Mouse (Mus musculus) intestine, embryonic 14.5 days (tissue): ENCODE measurements around the gene Rbbp6. TPM values are rescaled to one million over a fixed set of nuclear protein-coding genes. Genes with fewer than 3 reads are reported as not detected.

Experiments
- ATAC-seq: fragments of 200-750 bp; cut with Nextera tagmentation; replicated peaks from 2 replicates; pipeline ENCODE4 v1.8.0; 2017; ENCODE audit warnings: low read depth, moderate number of reproducible peaks, moderate TSS enrichment, moderate library complexity; ENCODE audit not compliant: low FRiP score, low TSS enrichment
- DNase-seq: peaks from one replicate; pipeline ENCODE4 v3.0.0-alpha.2; 2018; ENCODE audit warnings: low spot score
- H3K27ac ChIP-seq: fragments of 300-500 bp; sonication (generic); 2 replicates; pipeline ENCODE4 v1.5.1; 2014; ENCODE audit warnings: low read depth, mild to moderate bottlenecking, control low read depth
- H3K27me3 ChIP-seq: fragments of 300-500 bp; sonication (generic); replicated peaks from 2 replicates; pipeline ENCODE4 v1.6.1; 2014; ENCODE audit warnings: low read length, control low read depth; ENCODE audit not compliant: control insufficient read depth, insufficient read depth
- H3K36me3 ChIP-seq: fragments of 300-500 bp; sonication (generic); 2 replicates; pipeline ENCODE4 v1.6.1; 2014; ENCODE audit warnings: low read length, control low read depth; ENCODE audit not compliant: control insufficient read depth, insufficient read depth
- H3K4me1 ChIP-seq: fragments of 300-500 bp; sonication (generic); replicated peaks from 2 replicates; pipeline ENCODE4 v1.6.1; 2014; ENCODE audit warnings: low read length, control low read depth, mixed read lengths; ENCODE audit not compliant: control insufficient read depth, insufficient read depth
- H3K4me2 ChIP-seq: fragments of 300-500 bp; sonication (generic); 2 replicates; pipeline ENCODE4 v1.6.1; 2014; ENCODE audit warnings: low read length
- H3K4me3 ChIP-seq: fragments of 300-500 bp; sonication (generic); 2 replicates; pipeline ENCODE4 v1.5.1; 2014; ENCODE audit warnings: low read depth, low read length, control low read depth, mixed read lengths
- H3K9ac ChIP-seq: fragments of 300-500 bp; sonication (generic); 2 replicates; pipeline ENCODE4 v1.6.1; 2014; ENCODE audit warnings: mild to moderate bottlenecking, low read length
- H3K9me3 ChIP-seq: fragments of 300-500 bp; sonication (generic); 2 replicates; pipeline ENCODE4 v1.6.1; 2016; ENCODE audit warnings: low read length, control low read depth; ENCODE audit not compliant: control insufficient read depth
- WGBS: fragments of 180-500 bp; shearing (Covaris S2); extraction: QIAGEN DNeasy Blood & Tissue Kit; methylation state at CpG from one replicate; pipeline ENCODE4 v1.1.7; 2014; 5-methylcytosine and 5-hydroxymethylcytosine counted together
- polyA plus RNA-seq: library from polyadenylated mRNA; unstranded; fragments of >200 nt; fragmentation: Nextera tagmentation; extraction: Ambion mirVana; gene quantifications from 2 replicates; pipeline ENCODE4 v1.2.1, GENCODE M21; 2014

Gene Rbbp6
- polyA plus RNA-seq, 1 experiment from 2014 or later, result 30.2 TPM

GRCm38 (mm10) chr7:123017627-123018026 lies 52.1 kb downstream of the Rbbp6 start:
- H3K27me3 ChIP-seq, result no peaks in the 10 kb centered on the region
- H3K36me3 ChIP-seq, result no peaks in the 10 kb centered on the region
- no peak overlapping the region for H3K4me3 ChIP-seq
- H3K27ac ChIP-seq, result no peak overlapping the region
- H3K9ac ChIP-seq, result no peak overlapping the region
- ATAC-seq (no peak), DNase-seq (peak; percentile 80)
- no peak overlapping the region for H3K4me2 ChIP-seq
- no peaks in the 10 kb centered on the region for H3K9me3 ChIP-seq
- no peaks in the 10 kb centered on the region for H3K4me1 ChIP-seq
- 29% methylated on average over 3 of the region's 3 CpGs for WGBS

GRCm38 (mm10) chr7:123025123-123025522 lies 59.6 kb downstream of the Rbbp6 start:
- no peak overlapping the region for H3K9ac ChIP-seq
- no peaks in the 10 kb centered on the region for H3K9me3 ChIP-seq
- H3K4me2 ChIP-seq, result no peak overlapping the region
- H3K4me3 ChIP-seq, result no peak overlapping the region
- ATAC-seq (no peak), DNase-seq (no peak)
- H3K27ac ChIP-seq, result no peak overlapping the region
- no peaks in the 10 kb centered on the region for H3K36me3 ChIP-seq
- WGBS, result 71% methylated on average over 9 of the region's 9 CpGs
- no peaks in the 10 kb centered on the region for H3K4me1 ChIP-seq
- no peaks in the 10 kb centered on the region for H3K27me3 ChIP-seq

GRCm38 (mm10) chr7:123030295-123030694 lies 64.8 kb downstream of the Rbbp6 start:
- Histone ChIP-seq H3K36me3 (no peaks in the 10 kb centered on the region), H3K9ac (no peak overlapping the region), H3K4me3 (peak overlapping the region; percentile 36), H3K27ac (no peak overlapping the region), H3K27me3 (no peaks in the 10 kb centered on the region), H3K4me2 (peak overlapping the region; percentile 86), H3K4me1 (peaks cover 6% of the 10 kb centered on the region), H3K9me3 (no peaks in the 10 kb centered on the region)
- no peak for ATAC-seq
- 13% methylated on average over 13 of the region's 13 CpGs for WGBS
- no peak for DNase-seq

GRCm38 (mm10) chr7:123030709-123031181 lies 65.3 kb downstream of the Rbbp6 start:
- Histone ChIP-seq H3K9me3 (no peaks in the 10 kb centered on the region), H3K27ac (no peak overlapping the region), H3K27me3 (no peaks in the 10 kb centered on the region), H3K4me2 (peak overlapping the region; percentile 86), H3K4me1 (peaks cover 6% of the 10 kb centered on the region), H3K9ac (peak overlapping the region; percentile 25; the same call in 1 of the 2 replicates), H3K4me3 (peak overlapping the region; percentile 36), H3K36me3 (no peaks in the 10 kb centered on the region)
- DNase-seq (peak; percentile 78), ATAC-seq (peak; percentile 77)
- whole genome bisulfite sequencing, result under 1% methylated on average over 20 of the region's 21 CpGs

- Histone ChIP-seq H3K4me3 (peak overlapping the region; percentile 36), H3K4me1 (peaks cover 6% of the 10 kb centered on the region), H3K27me3 (no peaks in the 10 kb centered on the region), H3K9me3 (no peaks in the 10 kb centered on the region), H3K4me2 (peak overlapping the region; percentile 86), H3K27ac (no peak overlapping the region), H3K9ac (0 out of 2 replicates have a peak overlapping the region, but pooled peaks have one; percentile 25), H3K36me3 (no peaks in the 10 kb centered on the region)
- 5% methylated on average over 12 of the region's 12 CpGs for WGBS
- DNase-seq (peak; percentile 60), ATAC-seq (peak; percentile 46)
Measured at GRCm38 (mm10) chr7:123031211-123031743, 65.8 kb downstream of the Rbbp6 start.

DNA sequence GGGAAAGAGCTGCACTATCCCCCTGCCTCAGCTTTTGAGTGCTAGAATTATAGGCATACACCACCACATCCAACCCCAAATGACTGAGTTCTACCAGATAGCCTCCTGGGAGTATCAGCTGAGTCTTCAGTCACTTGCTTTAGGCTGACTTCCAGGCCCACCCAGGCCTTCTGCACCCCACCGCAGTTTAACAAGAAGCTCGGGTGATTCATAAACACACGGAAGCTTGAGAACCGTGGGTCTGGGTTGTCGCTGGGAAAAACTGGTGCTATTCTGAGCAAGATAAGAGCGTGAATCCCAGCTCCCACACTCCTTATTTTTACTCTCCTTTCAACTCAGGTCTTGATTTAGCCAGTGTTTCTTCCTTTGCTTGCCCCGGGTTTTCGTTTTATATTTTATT lies 69.8 kb downstream of the Rbbp6 start:
- Histone ChIP-seq H3K4me1 (peaks cover 5% of the 10 kb centered on the region), H3K36me3 (no peaks in the 10 kb centered on the region), H3K27ac (no peak overlapping the region), H3K9me3 (no peaks in the 10 kb centered on the region), H3K4me3 (no peak overlapping the region), H3K9ac (no peak overlapping the region), H3K4me2 (no peak overlapping the region), H3K27me3 (no peaks in the 10 kb centered on the region)
- DNase-seq, result no peak
- WGBS, result 51% methylated on average over 8 of the region's 8 CpGs
- no peak for ATAC-seq

GRCm38 (mm10) chr7:123039302-123039701 lies 73.8 kb downstream of the Rbbp6 start:
- DNase-seq (no peak), ATAC-seq (no peak)
- no peak overlapping the region for H3K4me2 ChIP-seq
- H3K4me3 ChIP-seq, result no peak overlapping the region
- H3K27ac ChIP-seq, result no peak overlapping the region
- H3K4me1 ChIP-seq, result no peaks in the 10 kb centered on the region
- no peaks in the 10 kb centered on the region for H3K27me3 ChIP-seq
- H3K9ac ChIP-seq, result no peak overlapping the region
- H3K36me3 ChIP-seq, result no peaks in the 10 kb centered on the region
- H3K9me3 ChIP-seq, result no peaks in the 10 kb centered on the region

- no peaks in the 10 kb centered on the region for H3K4me1 ChIP-seq
- no peaks in the 10 kb centered on the region; the same call in 1 of the 2 replicates for H3K9me3 ChIP-seq
- 95% methylated on average over 3 of the region's 3 CpGs for WGBS
- ATAC-seq (no peak), DNase-seq (no peak)
- no peak overlapping the region for H3K27ac ChIP-seq
- no peak overlapping the region for H3K9ac ChIP-seq
- no peak overlapping the region for H3K4me2 ChIP-seq
- H3K4me3 ChIP-seq, result no peak overlapping the region
- no peaks in the 10 kb centered on the region for H3K27me3 ChIP-seq
- H3K36me3 ChIP-seq, result no peaks in the 10 kb centered on the region
Measured at GRCm38 (mm10) chr7:123045146-123045545, 79.7 kb downstream of the Rbbp6 start.

DNA sequence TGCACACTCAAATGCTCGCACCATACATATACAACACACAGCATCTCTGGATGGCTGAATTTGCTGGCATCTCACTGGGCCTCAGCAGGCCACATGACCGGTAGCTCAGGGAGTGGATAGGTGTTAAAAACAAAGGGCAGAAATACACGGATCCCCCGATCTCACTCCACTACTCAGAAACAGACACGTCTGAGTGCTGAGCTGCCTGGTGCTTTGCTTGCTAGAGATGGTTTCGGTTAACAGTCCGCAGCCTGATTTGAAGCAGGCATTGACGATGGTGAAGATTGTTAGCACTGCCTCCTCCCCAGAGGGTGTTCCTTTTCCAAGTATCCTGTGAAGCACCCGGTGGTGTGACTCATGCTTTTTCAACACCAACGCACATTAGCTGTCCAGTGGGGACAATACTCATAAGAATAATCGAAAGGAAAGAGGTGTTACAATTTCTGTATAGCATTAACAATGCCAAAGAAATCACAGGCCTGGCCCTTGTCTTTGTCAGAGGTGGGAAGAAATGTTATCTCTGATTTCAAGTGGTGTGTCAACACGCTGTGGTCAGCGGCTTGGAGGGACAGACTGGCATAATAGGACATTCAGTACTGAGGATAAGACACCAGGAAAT lies 81.1 kb downstream of the Rbbp6 start:
- ATAC-seq (no peak), DNase-seq (no peak)
- Histone ChIP-seq H3K4me2 (no peak overlapping the region), H3K9ac (no peak overlapping the region), H3K4me3 (no peak overlapping the region), H3K27ac (no peak overlapping the region), H3K4me1 (no peaks in the 10 kb centered on the region), H3K9me3 (no peaks in the 10 kb centered on the region; the same call in 1 of the 2 replicates), H3K36me3 (no peaks in the 10 kb centered on the region), H3K27me3 (no peaks in the 10 kb centered on the region)
- 72% methylated on average over 13 of the region's 13 CpGs for WGBS
